Comparison of ENCODE assay signal across 9 mouse cellular contexts in genomic region chr3:154723198-154723597, GRCm38 (mm10). TPM values are rescaled to one million over a fixed set of nuclear protein-coding genes. Genes with fewer than 3 reads are reported as not detected.
DNase-seq lines count a peak whose midpoint lies in the region; TF ChIP-seq lines count a peak whose summit lies in the region.
"Had no signal": no experiment of that assay in that cellular context is flagged by ENCODE, and none has a peak within 500 bp of the region (broad histone marks: within the 10 kb centered on the region; RNA-seq: fewer than 3 reads in every experiment).

No protein-coding gene starts in this region.

- no peak overlapping the region for H3K4me3 ChIP-seq in left cerebral cortex, adult 2 months
- H3K4me3 ChIP-seq: embryonic facial prominence, embryonic 13.5 days had no signal

- no peak for TF ChIP-seq CTCF in left cerebral cortex, adult 2 months (IDR thresholded peaks at IDR 0.05)

- peak; percentile 34 for DNase-seq in left cerebral cortex, postnatal 4 days
- no peak for DNase-seq in left cerebral cortex, adult 2 months (ENCODE audit: extremely low spot score in 1 of 2, low spot score in 2 of 2)
- peak; percentile 71 for DNase-seq in cerebellum, adult 9-10 months
- DNase-seq in heart, postnatal 25 days (ENCODE audit: low spot score) = peak; percentile 2
- peak; percentile 67 to 77 for DNase-seq in lung, postnatal 4 days
- DNase-seq in right cerebral cortex, adult 18-20 months = no peak
- no peak for DNase-seq in urinary bladder, postnatal 10 days (ENCODE audit: low spot score)

- no peak overlapping the region for H3K27ac ChIP-seq in left cerebral cortex, adult 2 months
- H3K27ac ChIP-seq: embryonic facial prominence, embryonic 13.5 days; macrophage had no signal

- intact Hi-C loops in left cerebral cortex, postnatal 4 days (cut with DNase I) = no loop called here
- intact Hi-C loops in left cerebral cortex, adult 2 months (cut with DNase I) = no loop called here
- intact Hi-C loops in heart, postnatal 25 days (cut with DNase I) = no loop called here

RNA-seq across cellular contexts. Expression of gene Erich3, which starts 59.5 kb away (rescaled TPM):
- total RNA-seq in left cerebral cortex, postnatal 4 days (2021) = 1 to 10 TPM; 3.4 to 5.0 TPM
- 10 to 100 TPM in 1 of 2 experiments, 1 to 10 TPM in 1; 9.0 to 11.6 TPM for total RNA-seq in left cerebral cortex, adult 2 months (2021)
- under 1 TPM; 0.05 to 0.06 TPM for total RNA-seq in heart, postnatal 25 days (2021)

Comparison
In these comparisons a context has a peak if more than half of its experiments do, and no peak if none do; other contexts are left out.
1. DNase-seq: peak in left cerebral cortex, postnatal 4 days (single experiment), cerebellum, adult 9-10 months (single experiment), heart, postnatal 25 days (single experiment) and lung, postnatal 4 days (2 of 2); none in left cerebral cortex, adult 2 months (0 of 2), right cerebral cortex, adult 18-20 months (single experiment) and urinary bladder, postnatal 10 days (single experiment).
2. RNA of gene Erich3, which starts 59.5 kb away (total RNA-seq): 9.0 to 11.6 TPM in left cerebral cortex, adult 2 months and 3.4 to 5.0 TPM in left cerebral cortex, postnatal 4 days; 0.05 to 0.06 TPM in heart, postnatal 25 days; every median in the first group is over 4 times any median in the second.